Mouse (Mus musculus): ENCODE results near the gene Kcnc4. TPM values are rescaled to one million over a fixed set of nuclear protein-coding genes. Genes with fewer than 3 reads are reported as not detected.

Gene Kcnc4
- polyA plus RNA-seq, 1 experiment: not detected

DNA sequence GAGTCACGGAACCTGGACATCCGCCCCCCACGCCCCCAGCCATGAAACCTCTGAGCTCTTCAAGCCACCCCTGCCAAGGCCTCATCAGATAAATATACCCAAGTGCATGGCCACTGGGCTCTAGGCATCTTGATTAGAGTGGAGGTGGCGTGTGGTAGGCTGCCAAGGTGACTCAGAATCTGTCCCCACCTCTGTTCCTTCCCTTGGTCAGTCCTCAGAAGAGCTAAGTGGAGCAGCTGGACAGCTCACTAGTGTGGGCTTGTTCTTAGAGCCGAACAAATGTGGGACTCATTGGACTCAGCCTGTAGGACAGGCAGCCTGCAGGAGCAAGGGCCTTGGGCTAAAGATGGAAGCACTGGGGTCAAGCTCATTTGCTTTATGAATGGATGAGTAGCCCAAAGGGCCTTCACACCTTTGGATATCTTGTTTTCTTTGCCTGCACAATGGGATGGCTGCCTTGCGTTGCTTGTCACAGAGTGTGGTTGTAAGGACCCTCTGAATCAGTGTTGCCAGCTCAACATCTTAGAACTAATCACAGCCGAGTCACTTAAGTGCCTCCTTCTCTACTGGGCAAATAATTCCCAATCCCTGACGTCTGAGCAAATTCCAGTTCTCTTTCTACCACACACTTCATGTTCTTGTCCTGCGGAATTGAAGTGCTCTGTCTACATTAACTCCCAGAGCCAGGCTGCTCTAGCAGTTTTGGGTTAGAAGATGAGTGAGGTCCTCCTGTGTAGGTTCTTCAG, 42.6 kb downstream of the Kcnc4 start:
- H3K4me1 ChIP-seq (ENCODE audit: control insufficient read depth, insufficient read depth, low read length): peaks cover under 1% of the 10 kb centered on the region; the same call in 1 of the 2 replicates
- 94% methylated on average over 9 of the region's 9 CpGs for WGBS
- no peak overlapping the region for H3K27ac ChIP-seq (ENCODE audit: insufficient read depth, low read depth, low read length)
- TF ChIP-seq CTCF (IDR thresholded peaks at IDR 0.05; ENCODE audit: insufficient read depth, low read depth, low read length) (no peak), POLR2A (IDR thresholded peaks at IDR 0.05; ENCODE audit: insufficient read depth, low read depth, low read length) (no peak)
- no peak overlapping the region for H3K4me3 ChIP-seq (ENCODE audit: insufficient read depth, low read depth, low read length)

- H3K4me1 ChIP-seq (ENCODE audit: control insufficient read depth, insufficient read depth, low read length): peaks cover 3% of the 10 kb centered on the region; the same call in 1 of the 2 replicates
- no peak overlapping the region for H3K27ac ChIP-seq (ENCODE audit: insufficient read depth, low read depth, low read length)
- WGBS: 55% methylated on average over 2 of the region's 2 CpGs
- no peak overlapping the region for H3K4me3 ChIP-seq (ENCODE audit: insufficient read depth, low read depth, low read length)
- TF ChIP-seq POLR2A (IDR thresholded peaks at IDR 0.05; ENCODE audit: insufficient read depth, low read depth, low read length) (no peak), CTCF (IDR thresholded peaks at IDR 0.05; ENCODE audit: insufficient read depth, low read depth, low read length) (no peak)
Measured at GRCm38 (mm10) chr3:107413093-107413492, 46.3 kb downstream of the Kcnc4 start.

DNA sequence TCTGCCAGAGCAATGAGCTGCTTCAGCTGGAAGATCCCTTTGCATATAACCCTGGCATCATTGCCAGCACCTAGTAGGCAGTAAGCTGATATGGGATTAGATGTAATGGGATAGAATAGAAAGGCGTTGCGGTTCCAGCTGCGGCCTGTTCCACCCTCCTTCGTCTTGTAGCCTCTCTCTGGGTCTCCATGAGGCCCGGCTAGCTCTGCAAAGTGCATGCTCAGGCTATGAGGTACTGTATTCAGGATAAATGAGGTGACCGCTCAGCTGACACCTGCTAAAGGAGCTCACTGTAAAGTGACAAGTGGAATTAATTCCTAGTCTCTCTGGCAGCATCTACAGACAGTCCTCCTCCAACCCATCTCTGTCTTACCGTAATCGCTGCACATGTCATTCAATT, 46.8 kb downstream of the Kcnc4 start:
- TF ChIP-seq POLR2A (IDR thresholded peaks at IDR 0.05; ENCODE audit: insufficient read depth, low read depth, low read length): no peak
- TF ChIP-seq CTCF (IDR thresholded peaks at IDR 0.05; ENCODE audit: insufficient read depth, low read depth, low read length): no peak
- no peak overlapping the region for H3K27ac ChIP-seq (ENCODE audit: insufficient read depth, low read depth, low read length)
- no peak overlapping the region for H3K4me3 ChIP-seq (ENCODE audit: insufficient read depth, low read depth, low read length)
- WGBS: 84% methylated on average over 8 of the region's 8 CpGs
- peaks cover 3% of the 10 kb centered on the region; the same call in 1 of the 2 replicates for H3K4me1 ChIP-seq (ENCODE audit: control insufficient read depth, insufficient read depth, low read length)

DNA sequence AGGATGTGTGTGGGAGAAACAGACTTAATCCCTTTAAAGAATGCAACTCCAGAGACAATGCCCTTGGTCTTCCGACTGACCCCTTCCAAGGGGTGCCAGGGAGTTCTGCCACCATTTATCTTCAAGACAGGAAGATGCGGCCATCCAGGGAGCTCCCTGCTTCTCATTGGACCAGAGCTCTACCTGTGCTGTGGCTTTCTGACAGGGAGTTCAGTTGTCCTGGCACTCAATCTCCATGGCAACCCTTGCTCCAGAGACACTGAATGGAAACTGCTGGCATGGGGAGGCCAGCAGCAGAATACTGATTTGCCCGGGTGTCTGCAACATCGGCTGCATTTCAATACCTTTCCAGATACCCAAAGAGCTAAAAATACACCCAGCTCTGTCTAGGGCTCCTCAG, 47.7 kb downstream of the Kcnc4 start:
- TF ChIP-seq CTCF (IDR thresholded peaks at IDR 0.05; ENCODE audit: insufficient read depth, low read depth, low read length) (no peak), POLR2A (IDR thresholded peaks at IDR 0.05; ENCODE audit: insufficient read depth, low read depth, low read length) (no peak)
- Histone ChIP-seq H3K4me3 (ENCODE audit: insufficient read depth, low read depth, low read length) (no peak overlapping the region), H3K27ac (ENCODE audit: insufficient read depth, low read depth, low read length) (no peak overlapping the region), H3K4me1 (ENCODE audit: control insufficient read depth, insufficient read depth, low read length) (peaks cover 3% of the 10 kb centered on the region; the same call in 1 of the 2 replicates)
- WGBS: 30% methylated on average over 4 of the region's 4 CpGs

- no peak overlapping the region for H3K27ac ChIP-seq (ENCODE audit: insufficient read depth, low read depth, low read length)
Measured at GRCm38 (mm10) chr3:107401401-107401800, 58.0 kb downstream of the Kcnc4 start.

DNA sequence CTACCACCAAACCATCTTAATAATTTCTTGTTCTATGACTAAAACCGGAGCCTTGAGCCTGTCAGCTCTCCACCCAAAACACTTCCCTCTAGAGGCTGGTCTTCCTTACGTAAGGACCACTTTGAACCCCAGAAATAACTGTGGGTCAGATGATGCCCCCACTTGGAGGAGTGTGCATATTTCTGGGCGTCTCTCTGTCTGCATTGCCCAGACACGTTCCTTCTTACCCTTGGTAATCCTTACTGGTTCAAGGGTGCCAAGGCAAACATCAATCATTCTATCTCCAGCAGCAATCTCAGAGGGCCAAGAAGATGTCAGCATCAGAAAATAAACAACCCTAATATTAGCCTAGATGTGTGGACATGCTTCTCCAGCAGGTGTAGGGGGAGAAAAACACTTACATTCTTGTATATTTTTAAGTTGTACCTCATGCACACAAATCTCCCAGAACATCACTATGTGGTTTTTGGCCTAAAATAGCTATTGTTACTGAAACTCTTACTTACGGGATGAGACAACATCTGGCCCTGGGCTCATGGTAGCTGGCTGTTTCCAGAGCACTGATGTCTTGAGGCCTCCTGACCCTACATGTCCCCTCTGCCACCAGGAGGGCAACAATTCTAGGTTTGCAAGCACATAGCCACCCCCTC, 59.2 kb downstream of the Kcnc4 start:
- TF ChIP-seq CTCF (IDR thresholded peaks at IDR 0.05; ENCODE audit: insufficient read depth, low read depth, low read length) (no peak), POLR2A (IDR thresholded peaks at IDR 0.05; ENCODE audit: insufficient read depth, low read depth, low read length) (no peak)
- WGBS: 87% methylated on average over 5 of the region's 5 CpGs
- no peak overlapping the region for H3K4me3 ChIP-seq (ENCODE audit: insufficient read depth, low read depth, low read length)
- no peak overlapping the region for H3K27ac ChIP-seq (ENCODE audit: insufficient read depth, low read depth, low read length)
- H3K4me1 ChIP-seq (ENCODE audit: control insufficient read depth, insufficient read depth, low read length): no peaks in the 10 kb centered on the region

More at GRCm38 (mm10) chr3:107401401-107401800, 58.0 kb downstream of the Kcnc4 start:
- no peaks in the 10 kb centered on the region for H3K4me1 ChIP-seq (ENCODE audit: control insufficient read depth, insufficient read depth, low read length)
- H3K4me3 ChIP-seq (ENCODE audit: insufficient read depth, low read depth, low read length): no peak overlapping the region
- TF ChIP-seq POLR2A (IDR thresholded peaks at IDR 0.05; ENCODE audit: insufficient read depth, low read depth, low read length): no peak
- no peak for TF ChIP-seq CTCF (IDR thresholded peaks at IDR 0.05; ENCODE audit: insufficient read depth, low read depth, low read length)
- WGBS: 88% methylated on average over 7 of the region's 7 CpGs

GRCm38 (mm10) chr3:107391198-107391597, 68.2 kb downstream of the Kcnc4 start:
- 64% methylated on average over 4 of the region's 4 CpGs for WGBS
- TF ChIP-seq POLR2A (IDR thresholded peaks at IDR 0.05; ENCODE audit: insufficient read depth, low read depth, low read length): no peak
- no peak for TF ChIP-seq CTCF (IDR thresholded peaks at IDR 0.05; ENCODE audit: insufficient read depth, low read depth, low read length)
- no peak overlapping the region for H3K27ac ChIP-seq (ENCODE audit: insufficient read depth, low read depth, low read length)
- no peaks in the 10 kb centered on the region for H3K4me1 ChIP-seq (ENCODE audit: control insufficient read depth, insufficient read depth, low read length)
- H3K4me3 ChIP-seq (ENCODE audit: insufficient read depth, low read depth, low read length): no peak overlapping the region

Other genes with a start within 250 kb of the Kcnc4 start
- gene Cym, start 237.8 kb downstream of the Kcnc4 start, polyA plus RNA-seq (2012; ENCODE audit: insufficient read depth, insufficient read length, low replicate concordance, missing spikeins): not detected in 2 replicates
- gene A630076J17Rik, start 228.9 kb downstream of the Kcnc4 start, polyA plus RNA-seq (2012; ENCODE audit: insufficient read depth, insufficient read length, low replicate concordance, missing spikeins): not detected in 2 replicates
- gene Prok1, start 219.8 kb downstream of the Kcnc4 start, polyA plus RNA-seq (2012; ENCODE audit: insufficient read depth, insufficient read length, low replicate concordance, missing spikeins): not detected in 2 replicates
- gene Lamtor5, start 180.7 kb downstream of the Kcnc4 start, polyA plus RNA-seq (2012; ENCODE audit: insufficient read depth, insufficient read length, low replicate concordance, missing spikeins): not detected in 2 replicates
- gene Slc16a4, start 168.3 kb downstream of the Kcnc4 start, polyA plus RNA-seq (2012; ENCODE audit: insufficient read depth, insufficient read length, low replicate concordance, missing spikeins): not detected in 2 replicates
- gene Rbm15, start 125.9 kb downstream of the Kcnc4 start, polyA plus RNA-seq (2012; ENCODE audit: insufficient read depth, insufficient read length, low replicate concordance, missing spikeins): 50.8 TPM in 1 of 2 replicates, not detected in the other
- gene Slc6a17, start 58.5 kb upstream of the Kcnc4 start, polyA plus RNA-seq (2012; ENCODE audit: insufficient read depth, insufficient read length, low replicate concordance, missing spikeins): 351 TPM in 1 of 2 replicates, not detected in the other
- gene Ubl4b, start 95.5 kb upstream of the Kcnc4 start, polyA plus RNA-seq (2012; ENCODE audit: insufficient read depth, insufficient read length, low replicate concordance, missing spikeins): not detected in 2 replicates
- not detected in 2 replicates for gene Alx3, start 135.5 kb upstream of the Kcnc4 start, polyA plus RNA-seq (2012; ENCODE audit: insufficient read depth, insufficient read length, low replicate concordance, missing spikeins)
- gene Gm10961, start 171.8 kb upstream of the Kcnc4 start, polyA plus RNA-seq (2012; ENCODE audit: insufficient read depth, insufficient read length, low replicate concordance, missing spikeins): not detected in 2 replicates
- not detected in 2 replicates for gene Strip1, start 172.1 kb upstream of the Kcnc4 start, polyA plus RNA-seq (2012; ENCODE audit: insufficient read depth, insufficient read length, low replicate concordance, missing spikeins)
- 109 and 279 TPM in 2 replicates for gene Ahcyl1, start 237.0 kb upstream of the Kcnc4 start, polyA plus RNA-seq (2012; ENCODE audit: insufficient read depth, insufficient read length, low replicate concordance, missing spikeins)